Mouse (Mus musculus): ENCODE results near the gene Ltbp4.

DNA sequence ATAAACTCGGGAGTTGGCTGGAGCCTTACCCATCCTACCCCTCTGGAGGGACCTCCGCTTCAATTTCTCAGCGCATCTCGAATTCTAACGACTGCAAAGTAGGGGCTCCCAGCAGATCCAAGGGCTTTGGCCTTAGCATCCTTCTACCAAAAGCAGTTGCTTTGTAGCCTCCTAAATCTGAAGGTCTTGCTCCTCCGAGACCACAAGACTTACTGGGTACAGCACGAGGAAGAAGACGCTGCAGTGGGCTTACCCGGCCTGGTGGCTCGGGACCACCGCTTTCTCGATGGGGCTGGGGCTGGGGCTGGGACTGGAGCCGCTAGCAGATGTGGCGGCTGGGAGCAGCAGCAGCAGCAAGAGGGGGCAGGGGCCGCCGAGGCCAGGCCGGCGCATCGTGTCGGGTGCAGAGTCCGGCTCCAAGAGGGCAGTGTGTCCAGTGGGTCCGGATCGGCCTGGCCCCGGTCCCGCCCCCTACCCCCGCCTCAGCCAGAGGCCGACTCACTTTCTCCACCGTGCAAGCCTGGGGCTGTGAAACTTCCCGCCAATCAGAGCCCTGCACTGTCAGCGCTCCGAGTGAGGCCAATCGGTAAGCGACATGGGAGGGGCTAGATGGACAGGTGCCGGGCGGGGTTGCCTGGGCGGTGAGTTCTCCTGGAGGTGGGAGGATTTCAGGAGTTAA lies at the start of gene Ltbp4:
- TF ChIP-seq CTCF (IDR thresholded peaks at IDR 0.05; ENCODE audit: extremely low read depth, insufficient read depth, low read length) (no peak), POLR2A (IDR thresholded peaks at IDR 0.05; ENCODE audit: extremely low read depth, insufficient read depth, low read length) (no peak)
